Mouse (Mus musculus): ENCODE results near the gene Cavin1. TPM values are rescaled to one million over a fixed set of nuclear protein-coding genes. Genes with fewer than 3 reads are reported as not detected.

Cavin1 gene
- total RNA-seq, 2 experiments from 2014 or later = 133 to 149 TPM

- Histone ChIP-seq H3K27ac (peak overlapping the region; percentile 99), H3K4me3 (peak overlapping the region; percentile 98)
- DNase-seq = peak; percentile 82
- intact Hi-C loops (cut with DNase I) = no loop called here
- TF ChIP-seq CTCF (IDR thresholded peaks at IDR 0.05) = no peak
Observed at GRCm38 (mm10) chr11:100963647-100964046, 7.0 kb downstream of the Cavin1 start.

GRCm38 (mm10) chr11:100962371-100962911 is 8.2 kb downstream of the Cavin1 start:
- DNase-seq = peak; percentile 80
- peak overlapping the region; percentile 98 for H3K4me3 ChIP-seq
- intact Hi-C loops (cut with DNase I) = no loop called here
- TF ChIP-seq CTCF (IDR thresholded peaks at IDR 0.05) = no peak
- H3K27ac ChIP-seq = peak overlapping the region; percentile 99

- H3K4me3 ChIP-seq = peak overlapping the region; percentile 63
- TF ChIP-seq CTCF (IDR thresholded peaks at IDR 0.05) = no peak
- H3K27ac ChIP-seq = peak overlapping the region; percentile 99
- intact Hi-C loops (cut with DNase I) = no loop called here
- peak; percentile 92 for DNase-seq
Observed at GRCm38 (mm10) chr11:100960540-100960939, 10.1 kb downstream of the Cavin1 start.

GRCm38 (mm10) chr11:100959826-100960225 is 10.9 kb downstream of the Cavin1 start:
- no peak for TF ChIP-seq CTCF (IDR thresholded peaks at IDR 0.05)
- H3K27ac ChIP-seq = peak overlapping the region; percentile 99
- intact Hi-C loops (cut with DNase I) = loop anchor here (5.0 kb wide), 1 partner anchor 238 kb away; no protein-coding TSS in a partner anchor
- DNase-seq = no peak
- peak overlapping the region; percentile 63 for H3K4me3 ChIP-seq

- intact Hi-C loops (cut with DNase I) = loop anchor here (5.0 kb wide), 1 partner anchor 237 kb away; no protein-coding TSS in a partner anchor
- TF ChIP-seq CTCF (IDR thresholded peaks at IDR 0.05) = peak; percentile 88
- Histone ChIP-seq H3K4me3 (peak overlapping the region; percentile 63), H3K27ac (peak overlapping the region; percentile 99)
- peak; percentile 76 for DNase-seq
Observed at GRCm38 (mm10) chr11:100959464-100959810, 11.2 kb downstream of the Cavin1 start.

- Histone ChIP-seq H3K27ac (peak overlapping the region; percentile 99), H3K4me3 (peak overlapping the region; percentile 63)
- TF ChIP-seq CTCF (IDR thresholded peaks at IDR 0.05) = no peak
- peak; percentile 44 for DNase-seq
- intact Hi-C loops (cut with DNase I) = loop anchor here (5.0 kb wide), 1 partner anchor 237 kb away; no protein-coding TSS in a partner anchor
Observed at GRCm38 (mm10) chr11:100958613-100959463, 11.8 kb downstream of the Cavin1 start.

GRCm38 (mm10) chr11:100957915-100958469 is 12.7 kb downstream of the Cavin1 start:
- DNase-seq = no peak
- intact Hi-C loops (cut with DNase I) = loop anchor here (1.0 to 5.0 kb wide), 2 partner anchors 65 to 236 kb away; no protein-coding TSS in a partner anchor
- Histone ChIP-seq H3K4me3 (peak overlapping the region; percentile 63), H3K27ac (peak overlapping the region; percentile 99)
- TF ChIP-seq CTCF (IDR thresholded peaks at IDR 0.05) = no peak

GRCm38 (mm10) chr11:100957244-100957643 is 13.4 kb downstream of the Cavin1 start:
- peak; percentile 94 for TF ChIP-seq CTCF (IDR thresholded peaks at IDR 0.05)
- H3K4me3 ChIP-seq = peak overlapping the region; percentile 63
- peak; percentile 92 for DNase-seq
- intact Hi-C loops (cut with DNase I) = loop anchor here (1.0 to 5.0 kb wide), 2 partner anchors 64 to 235 kb away; no protein-coding TSS in a partner anchor
- H3K27ac ChIP-seq = peak overlapping the region; percentile 99

- peak; percentile 50 for TF ChIP-seq CTCF (IDR thresholded peaks at IDR 0.05)
- DNase-seq = no peak
- Histone ChIP-seq H3K4me3 (no peak overlapping the region), H3K27ac (no peak overlapping the region)
- intact Hi-C loops (cut with DNase I) = no loop called here
Observed at GRCm38 (mm10) chr11:100949540-100949939, 21.1 kb downstream of the Cavin1 start.

GRCm38 (mm10) chr11:100948317-100948716 is 22.4 kb downstream of the Cavin1 start:
- no peak overlapping the region for H3K4me3 ChIP-seq
- no peak for DNase-seq
- no peak for TF ChIP-seq CTCF (IDR thresholded peaks at IDR 0.05)
- no peak overlapping the region for H3K27ac ChIP-seq
- intact Hi-C loops (cut with DNase I) = no loop called here

GRCm38 (mm10) chr11:100947548-100947947 is 23.1 kb downstream of the Cavin1 start:
- intact Hi-C loops (cut with DNase I) = no loop called here

GRCm38 (mm10) chr11:100946862-100947261 is 23.8 kb downstream of the Cavin1 start:
- no peak for TF ChIP-seq CTCF (IDR thresholded peaks at IDR 0.05)
- intact Hi-C loops (cut with DNase I) = no loop called here
- no peak for DNase-seq
- H3K27ac ChIP-seq = no peak overlapping the region
- H3K4me3 ChIP-seq = no peak overlapping the region

More at GRCm38 (mm10) chr11:100947548-100947947, 23.1 kb downstream of the Cavin1 start:
- no peak overlapping the region for H3K27ac ChIP-seq
- peak; percentile 50 for TF ChIP-seq CTCF (IDR thresholded peaks at IDR 0.05)
- H3K4me3 ChIP-seq = no peak overlapping the region
- DNase-seq = no peak

GRCm38 (mm10) chr11:100942388-100942787 is 28.3 kb downstream of the Cavin1 start:
- no peak overlapping the region for H3K4me3 ChIP-seq
- intact Hi-C loops (cut with DNase I) = no loop called here
- no peak for DNase-seq
- no peak overlapping the region for H3K27ac ChIP-seq
- TF ChIP-seq CTCF (IDR thresholded peaks at IDR 0.05) = no peak
